Mouse (Mus musculus) embryonic facial prominence, embryonic 14.5 days (tissue): ENCODE measurements around the gene Nsl1. TPM values are rescaled to one million over a fixed set of nuclear protein-coding genes. Genes with fewer than 3 reads are reported as not detected.

ENCODE experiments used
- ATAC-seq: fragments of 200-750 bp; cut with Nextera tagmentation; 2 replicates; pipeline ENCODE4 v1.8.0; 2017; ENCODE audit warnings: low read depth, moderate number of reproducible peaks, moderate TSS enrichment
- DNase-seq: peaks from one replicate; pipeline ENCODE4 v3.0.0-alpha.2; 2015; ENCODE audit warnings: low spot score
- H3K27ac ChIP-seq: fragments of 300-500 bp; sonication (generic); replicated peaks from 2 replicates; pipeline ENCODE4 v1.5.1; 2014; ENCODE audit warnings: low read depth, mild to moderate bottlenecking, low read length, moderate library complexity
- H3K27me3 ChIP-seq: fragments of 300-500 bp; sonication (generic); replicated peaks from 2 replicates; pipeline ENCODE4 v1.6.1; 2014; ENCODE audit warnings: low read length; ENCODE audit not compliant: control insufficient read depth, insufficient read depth
- H3K36me3 ChIP-seq: fragments of 300-500 bp; sonication (generic); 2 replicates; pipeline ENCODE4 v1.6.1; 2014; ENCODE audit warnings: low read length, mixed read lengths; ENCODE audit not compliant: control insufficient read depth, insufficient read depth
- H3K4me1 ChIP-seq: fragments of 300-500 bp; sonication (generic); 2 replicates; pipeline ENCODE4 v1.6.1; 2014; ENCODE audit warnings: antibody characterized with exemption, low read length; ENCODE audit not compliant: control insufficient read depth, insufficient read depth
- H3K4me2 ChIP-seq: fragments of 300-500 bp; sonication (generic); 2 replicates; pipeline ENCODE4 v1.6.1; 2014; ENCODE audit warnings: low read depth, mild to moderate bottlenecking, low read length, moderate library complexity, mixed read lengths
- H3K4me3 ChIP-seq: fragments of 300-500 bp; sonication (generic); 2 replicates; pipeline ENCODE4 v1.5.1; 2014; ENCODE audit warnings: low read depth, mild to moderate bottlenecking, low read length
- H3K9ac ChIP-seq: fragments of 300-500 bp; sonication (generic); 2 replicates; pipeline ENCODE4 v1.6.1; 2014; ENCODE audit warnings: low read depth, mild to moderate bottlenecking, low read length, moderate library complexity, mixed read lengths
- H3K9me3 ChIP-seq: fragments of 300-500 bp; sonication (generic); 2 replicates; pipeline ENCODE4 v1.6.1; 2016; ENCODE audit warnings: low read length; ENCODE audit not compliant: control insufficient read depth
- WGBS: fragments of 180-500 bp; shearing (Covaris S2); extraction: QIAGEN DNeasy Blood & Tissue Kit; methylation state at CpG from one replicate; pipeline ENCODE4 v1.1.7; 2014; 5-methylcytosine and 5-hydroxymethylcytosine counted together
- polyA plus RNA-seq: library from polyadenylated mRNA; unstranded; fragments of >200 nt; fragmentation: Nextera tagmentation; extraction: Ambion mirVana; gene quantifications from 2 replicates; pipeline ENCODE4 v1.2.1, GENCODE M21; 2014

The Nsl1 gene
- polyA plus RNA-seq, 1 experiment from 2014 or later, result 9.3 TPM

DNA sequence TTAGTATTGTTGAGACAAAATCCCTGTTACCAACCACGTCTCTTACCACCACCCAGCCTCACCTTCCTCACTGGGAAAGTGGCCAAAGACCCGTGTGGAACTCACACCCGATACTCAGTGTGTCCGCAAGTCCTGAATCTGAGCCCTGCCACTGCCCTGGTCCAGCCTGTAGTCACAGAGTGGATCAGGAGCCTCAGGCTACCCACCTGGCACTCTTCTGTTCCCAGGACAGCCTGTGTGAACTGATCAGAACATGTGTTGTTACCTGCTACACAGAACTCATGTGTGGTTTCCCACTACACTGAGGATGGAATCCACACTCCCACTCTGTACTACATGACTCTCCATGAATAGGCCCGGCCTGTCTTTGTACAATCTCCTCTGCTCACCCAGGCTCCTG lies 20.7 kb upstream of the Nsl1 start:
- WGBS, result 74% methylated on average over 5 of the region's 5 CpGs
- no peaks in the 10 kb centered on the region for H3K36me3 ChIP-seq
- peak; percentile 11 for DNase-seq

GRCm38 (mm10) chr1:191042688-191043087 lies 20.1 kb upstream of the Nsl1 start:
- no peak for ATAC-seq
- H3K9me3 ChIP-seq, result no peaks in the 10 kb centered on the region
- H3K4me1 ChIP-seq, result no peaks in the 10 kb centered on the region
- no peak overlapping the region for H3K4me3 ChIP-seq
- 66% methylated on average over 3 of the region's 3 CpGs for WGBS
- H3K36me3 ChIP-seq, result no peaks in the 10 kb centered on the region
- no peak overlapping the region for H3K9ac ChIP-seq
- H3K27ac ChIP-seq, result no peak overlapping the region
- no peak overlapping the region for H3K4me2 ChIP-seq
- H3K27me3 ChIP-seq, result no peaks in the 10 kb centered on the region
- DNase-seq, result no peak

More for the DNA sequence above, 20.7 kb upstream of the Nsl1 start:
- no peak overlapping the region for H3K27ac ChIP-seq
- no peaks in the 10 kb centered on the region for H3K9me3 ChIP-seq
- H3K4me2 ChIP-seq, result no peak overlapping the region
- H3K4me3 ChIP-seq, result no peak overlapping the region
- no peak; the same call in 1 of the 2 replicates for ATAC-seq
- no peaks in the 10 kb centered on the region for H3K27me3 ChIP-seq
- H3K9ac ChIP-seq, result no peak overlapping the region
- H3K4me1 ChIP-seq, result no peaks in the 10 kb centered on the region

GRCm38 (mm10) chr1:191045264-191045663 lies 17.5 kb upstream of the Nsl1 start:
- no peaks in the 10 kb centered on the region for H3K4me1 ChIP-seq
- WGBS, result 97% methylated on average over 2 of the region's 2 CpGs
- no peak for DNase-seq
- H3K4me2 ChIP-seq, result no peak overlapping the region
- ATAC-seq, result no peak
- no peaks in the 10 kb centered on the region for H3K27me3 ChIP-seq
- H3K9me3 ChIP-seq, result no peaks in the 10 kb centered on the region
- H3K27ac ChIP-seq, result no peak overlapping the region
- H3K36me3 ChIP-seq, result no peaks in the 10 kb centered on the region
- H3K9ac ChIP-seq, result no peak overlapping the region
- no peak overlapping the region for H3K4me3 ChIP-seq

GRCm38 (mm10) chr1:191046231-191046824 lies 16.5 kb upstream of the Nsl1 start:
- no peaks in the 10 kb centered on the region for H3K36me3 ChIP-seq
- H3K4me1 ChIP-seq, result no peaks in the 10 kb centered on the region
- H3K9me3 ChIP-seq, result no peaks in the 10 kb centered on the region
- ATAC-seq (no peak), DNase-seq (no peak)
- H3K27ac ChIP-seq, result no peak overlapping the region
- 74% methylated on average over 7 of the region's 7 CpGs for WGBS
- no peak overlapping the region for H3K9ac ChIP-seq
- H3K4me2 ChIP-seq, result no peak overlapping the region
- no peak overlapping the region for H3K4me3 ChIP-seq
- no peaks in the 10 kb centered on the region for H3K27me3 ChIP-seq

GRCm38 (mm10) chr1:191053555-191053954 lies 9.3 kb upstream of the Nsl1 start:
- 90% methylated on average over 3 of the region's 3 CpGs for WGBS
- no peak overlapping the region for H3K4me2 ChIP-seq
- no peaks in the 10 kb centered on the region for H3K27me3 ChIP-seq
- H3K27ac ChIP-seq, result no peak overlapping the region
- no peak overlapping the region for H3K9ac ChIP-seq
- H3K4me1 ChIP-seq, result no peaks in the 10 kb centered on the region
- no peaks in the 10 kb centered on the region for H3K36me3 ChIP-seq
- no peak for ATAC-seq
- no peak overlapping the region for H3K4me3 ChIP-seq
- H3K9me3 ChIP-seq, result no peaks in the 10 kb centered on the region
- no peak for DNase-seq

DNA sequence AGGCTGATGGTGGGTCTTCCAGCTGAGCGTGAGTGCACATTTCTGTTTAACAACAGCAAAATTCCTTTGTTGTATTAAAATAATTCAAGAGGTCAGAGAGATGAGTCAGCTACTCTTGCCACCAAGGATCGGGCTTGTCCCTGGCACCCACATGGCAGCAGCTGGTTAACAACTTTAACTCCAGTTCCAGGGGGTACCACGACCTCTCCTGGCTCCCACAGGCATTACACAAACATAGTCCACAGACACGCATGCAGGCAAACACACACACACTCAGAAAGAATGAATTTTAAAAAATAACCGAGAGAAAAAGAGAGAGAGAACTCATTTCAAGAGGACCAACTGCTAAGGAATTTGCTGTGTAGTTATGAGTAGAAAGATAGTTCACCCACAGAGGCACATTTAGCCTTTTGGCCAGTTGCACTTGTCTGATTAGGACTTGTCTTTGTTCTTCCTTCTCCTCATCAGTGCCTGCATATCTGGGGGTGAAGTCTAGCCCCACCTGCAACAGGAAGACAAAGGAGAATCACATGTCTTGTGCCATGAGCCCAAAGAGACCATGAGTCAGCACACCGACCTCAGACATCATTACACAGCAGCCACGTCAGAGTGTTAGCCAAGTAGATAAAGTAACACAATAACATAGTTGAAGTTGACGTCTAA lies 7.8 kb upstream of the Nsl1 start:
- H3K36me3 ChIP-seq, result no peaks in the 10 kb centered on the region
- DNase-seq, result no peak
- no peaks in the 10 kb centered on the region for H3K4me1 ChIP-seq
- no peak for ATAC-seq
- H3K27me3 ChIP-seq, result no peaks in the 10 kb centered on the region
- no peak overlapping the region for H3K4me2 ChIP-seq
- H3K4me3 ChIP-seq, result no peak overlapping the region
- no peaks in the 10 kb centered on the region for H3K9me3 ChIP-seq
- no peak overlapping the region for H3K9ac ChIP-seq
- WGBS, result 75% methylated on average over 8 of the region's 8 CpGs
- H3K27ac ChIP-seq, result no peak overlapping the region

- no peak for ATAC-seq
- no peak for DNase-seq
- WGBS, result 89% methylated on average over 2 of the region's 2 CpGs
These were observed 7.3 kb upstream of the Nsl1 start for GRCm38 (mm10) chr1:191055533-191055873.

DNA sequence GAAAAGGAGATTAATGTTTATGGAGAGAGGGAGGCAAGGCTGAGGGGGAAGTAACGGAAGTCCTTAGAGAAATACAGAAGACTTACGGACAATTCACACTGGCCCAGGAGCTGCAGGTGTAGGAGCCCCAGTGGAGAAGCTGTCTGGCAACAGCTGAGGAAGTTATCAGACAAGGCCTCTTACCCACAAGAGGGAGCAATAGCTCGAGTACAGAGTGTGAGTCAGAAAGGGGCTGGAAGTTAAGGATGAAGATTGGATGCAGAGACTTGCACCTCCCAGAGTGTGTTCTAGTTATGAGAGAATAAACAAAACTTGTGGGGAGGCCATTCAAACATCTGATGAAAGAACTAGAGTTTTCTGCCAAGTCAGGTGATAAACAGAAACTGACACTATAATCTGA lies 5.4 kb upstream of the Nsl1 start:
- no peak for ATAC-seq
- WGBS, result 56% methylated on average over 3 of the region's 3 CpGs

More at GRCm38 (mm10) chr1:191055533-191055873, 7.3 kb upstream of the Nsl1 start:
- no peaks in the 10 kb centered on the region for H3K36me3 ChIP-seq
- no peak overlapping the region for H3K9ac ChIP-seq
- no peaks in the 10 kb centered on the region for H3K27me3 ChIP-seq
- no peak overlapping the region for H3K4me2 ChIP-seq
- H3K4me1 ChIP-seq, result no peaks in the 10 kb centered on the region
- H3K9me3 ChIP-seq, result no peaks in the 10 kb centered on the region
- H3K4me3 ChIP-seq, result no peak overlapping the region
- H3K27ac ChIP-seq, result no peak overlapping the region

GRCm38 (mm10) chr1:191062241-191062780 lies 501 bp upstream of the Nsl1 start:
- H3K9me3 ChIP-seq, result no peaks in the 10 kb centered on the region
- no peak for DNase-seq
- no peak overlapping the region; the same call in 1 of the 2 replicates for H3K27ac ChIP-seq
- 6% methylated on average over 11 of the region's 15 CpGs for WGBS
- peak overlapping the region; percentile 71 for H3K9ac ChIP-seq
- H3K36me3 ChIP-seq, result peaks cover 13% of the 10 kb centered on the region
- H3K4me3 ChIP-seq, result peak overlapping the region; percentile 78
- H3K4me1 ChIP-seq, result peaks cover 13% of the 10 kb centered on the region
- H3K27me3 ChIP-seq, result no peaks in the 10 kb centered on the region
- peak; percentile 47 for ATAC-seq
- peak overlapping the region; percentile 78 for H3K4me2 ChIP-seq

More for the DNA sequence above, 5.4 kb upstream of the Nsl1 start:
- Histone ChIP-seq H3K36me3 (no peaks in the 10 kb centered on the region), H3K9ac (no peak overlapping the region), H3K4me3 (no peak overlapping the region), H3K27me3 (no peaks in the 10 kb centered on the region), H3K4me2 (no peak overlapping the region), H3K27ac (no peak overlapping the region), H3K4me1 (0 out of 2 replicates have a peak, but pooled peaks cover 6% of the 10 kb centered on the region), H3K9me3 (no peaks in the 10 kb centered on the region)
- DNase-seq, result no peak
